Mouse (Mus musculus) hindbrain, postnatal 0 days (tissue): ENCODE data around the gene Il4i1. TPM values are rescaled to one million over a fixed set of nuclear protein-coding genes. Genes with fewer than 3 reads are reported as not detected.
"Not testable (repeated sequence)": the region's sequence is repeated elsewhere in the genome, so short reads cannot be mapped to it uniquely, and the experiment has no call there.

Experiments used
- ATAC-seq: fragments of 200-750 bp; cut with Nextera tagmentation; 2 replicates; pipeline ENCODE4 v1.8.0; 2017; ENCODE audit warnings: mild to moderate bottlenecking, moderate TSS enrichment, moderate library complexity
- DNase-seq: peaks from one replicate; pipeline ENCODE4 v3.0.0-alpha.2; 2015; ENCODE audit warnings: low spot score
- H3K27ac ChIP-seq: fragments of 300-500 bp; sonication (generic); 2 replicates; pipeline ENCODE4 v1.5.1; 2014; ENCODE audit warnings: mild to moderate bottlenecking
- H3K27me3 ChIP-seq: fragments of 300-500 bp; sonication (generic); 2 replicates; pipeline ENCODE4 v1.6.1; 2014; ENCODE audit warnings: low read length, mixed read lengths; ENCODE audit not compliant: insufficient read depth
- H3K36me3 ChIP-seq: fragments of 300-500 bp; sonication (generic); 2 replicates; pipeline ENCODE4 v1.6.1; 2014; ENCODE audit warnings: low read length, mixed read lengths; ENCODE audit not compliant: insufficient read depth
- H3K4me1 ChIP-seq: fragments of 300-500 bp; sonication (generic); 2 replicates; pipeline ENCODE4 v1.6.1; 2014; ENCODE audit warnings: antibody characterized with exemption, low read length, mixed read lengths; ENCODE audit not compliant: insufficient read depth
- H3K4me2 ChIP-seq: fragments of 300-500 bp; sonication (generic); 2 replicates; pipeline ENCODE4 v1.6.1; 2014; ENCODE audit warnings: low read depth, mild to moderate bottlenecking, low read length, moderate library complexity, mixed read lengths
- H3K4me3 ChIP-seq: fragments of 300-500 bp; sonication (generic); 2 replicates; pipeline ENCODE4 v1.5.1; 2014; ENCODE audit warnings: low read length
- H3K9ac ChIP-seq: fragments of 300-500 bp; sonication (generic); replicated peaks from 2 replicates; pipeline ENCODE4 v1.6.1; 2014; ENCODE audit warnings: mild to moderate bottlenecking, low read length, moderate library complexity, mixed read lengths
- H3K9me3 ChIP-seq: fragments of 300-500 bp; sonication (generic); 2 replicates; pipeline ENCODE4 v1.6.1; 2016; ENCODE audit warnings: low read length, mixed read lengths
- CTCF ChIP-seq: IDR thresholded peaks from 2 replicates; pipeline ENCODE4 v1.5.1; 2016; ENCODE audit warnings: antibody characterized with exemption, control low read depth, low read depth
- WGBS: fragments of 180-500 bp; shearing (Covaris S2); extraction: QIAGEN DNeasy Blood & Tissue Kit; methylation state at CpG from one replicate; pipeline ENCODE4 v1.1.7; 2014; 5-methylcytosine and 5-hydroxymethylcytosine counted together
- microRNA counts: library from miRNA; unstranded; fragments of <30 nt; microRNA quantifications from one replicate; lab custom pipeline; 2015
- microRNA-seq, 2 experiments: library from miRNA; unstranded; fragments of <30 nt; microRNA quantifications; one replicate each; pipeline ENCODE4; 2016
- polyA plus RNA-seq: library from polyadenylated mRNA; unstranded; fragments of >200 nt; fragmentation: Nextera tagmentation; extraction: Ambion mirVana; gene quantifications from 2 replicates; pipeline ENCODE4 v1.2.1, GENCODE M21; 2015
- total RNA-seq: library from RNA; depleted of rRNA; stranded (reverse); fragments of >200 nt; gene quantifications from 2 replicates; pipeline ENCODE4 v1.2.3, GENCODE M21; 2014; rRNA removed

Gene Il4i1
- total and polyA plus RNA-seq, 2 experiments from 2014 or later, result 0.47 to 0.58 TPM

GRCm38 (mm10) chr7:44871774-44872173 is 55.6 kb downstream of the Il4i1 start:
- peak; percentile 22 for TF ChIP-seq CTCF
- H3K4me3 ChIP-seq, H3K9ac ChIP-seq, H3K27ac ChIP-seq, H3K9me3 ChIP-seq, ATAC-seq, DNase-seq, H3K36me3 ChIP-seq, H3K27me3 ChIP-seq, H3K4me2 ChIP-seq: not testable (repeated sequence)
- 90% methylated on average over 2 of the region's 2 CpGs for WGBS
- H3K4me1 ChIP-seq, result peaks cover 22% of the 10 kb centered on the region

- no peaks in the 10 kb centered on the region for H3K27me3 ChIP-seq
- no peak overlapping the region for H3K4me3 ChIP-seq
- DNase-seq, result no peak
- no peaks in the 10 kb centered on the region for H3K4me1 ChIP-seq
- no peak overlapping the region for H3K9ac ChIP-seq
- TF ChIP-seq CTCF, result no peak
- no peak overlapping the region for H3K4me2 ChIP-seq
- peaks cover 63% of the 10 kb centered on the region for H3K36me3 ChIP-seq
- H3K9me3 ChIP-seq, result no peaks in the 10 kb centered on the region
- 84% methylated on average over 14 of the region's 14 CpGs for WGBS
- ATAC-seq, result no peak
- no peak overlapping the region for H3K27ac ChIP-seq
Observed at GRCm38 (mm10) chr7:44877833-44878232, 61.6 kb downstream of the Il4i1 start.

GRCm38 (mm10) chr7:44883036-44883435 is 66.8 kb downstream of the Il4i1 start:
- Histone ChIP-seq H3K9me3 (no peaks in the 10 kb centered on the region), H3K27me3 (no peaks in the 10 kb centered on the region), H3K4me1 (no peaks in the 10 kb centered on the region), H3K27ac (no peak overlapping the region), H3K9ac (no peak overlapping the region), H3K4me2 (no peak overlapping the region), H3K4me3 (no peak overlapping the region), H3K36me3 (peaks cover 65% of the 10 kb centered on the region)
- WGBS, result 97% methylated on average over 3 of the region's 3 CpGs
- ATAC-seq (no peak), DNase-seq (no peak)
- TF ChIP-seq CTCF, result no peak

GRCm38 (mm10) chr7:44884637-44885036 is 68.5 kb downstream of the Il4i1 start:
- H3K4me2 ChIP-seq, result no peak overlapping the region
- no peak for ATAC-seq
- TF ChIP-seq CTCF, result no peak
- no peaks in the 10 kb centered on the region for H3K9me3 ChIP-seq
- no peak overlapping the region for H3K9ac ChIP-seq
- H3K36me3 ChIP-seq, result peaks cover 52% of the 10 kb centered on the region
- DNase-seq, result no peak
- no peak overlapping the region for H3K4me3 ChIP-seq
- no peaks in the 10 kb centered on the region for H3K27me3 ChIP-seq
- H3K27ac ChIP-seq, result no peak overlapping the region
- H3K4me1 ChIP-seq, result no peaks in the 10 kb centered on the region
- WGBS, result 92% methylated on average over 5 of the region's 5 CpGs

GRCm38 (mm10) chr7:44886964-44887363 is 70.8 kb downstream of the Il4i1 start:
- WGBS, result 88% methylated on average over 7 of the region's 7 CpGs
- no peaks in the 10 kb centered on the region for H3K9me3 ChIP-seq

GRCm38 (mm10) chr7:44888256-44889105 is 72.3 kb downstream of the Il4i1 start:
- WGBS, result 50% methylated on average over 13 of the region's 13 CpGs
- TF ChIP-seq CTCF, result no peak
- Histone ChIP-seq H3K4me3 (no peak overlapping the region), H3K4me2 (no peak overlapping the region), H3K4me1 (peaks cover 18% of the 10 kb centered on the region), H3K36me3 (peaks cover 14% of the 10 kb centered on the region), H3K9ac (no peak overlapping the region), H3K27me3 (no peaks in the 10 kb centered on the region), H3K9me3 (no peaks in the 10 kb centered on the region), H3K27ac (peak overlapping the region; percentile 54; the same call in 1 of the 2 replicates)
- DNase-seq, result no peak
- ATAC-seq, result no peak

More at GRCm38 (mm10) chr7:44886964-44887363, 70.8 kb downstream of the Il4i1 start:
- Histone ChIP-seq H3K36me3 (peaks cover 29% of the 10 kb centered on the region), H3K27me3 (no peaks in the 10 kb centered on the region), H3K4me2 (no peak overlapping the region), H3K9ac (no peak overlapping the region), H3K27ac (no peak overlapping the region), H3K4me3 (no peak overlapping the region), H3K4me1 (peaks cover 13% of the 10 kb centered on the region)
- DNase-seq (no peak), ATAC-seq (no peak)
- TF ChIP-seq CTCF, result no peak

GRCm38 (mm10) chr7:44890180-44890579 is 74.0 kb downstream of the Il4i1 start:
- no peaks in the 10 kb centered on the region for H3K27me3 ChIP-seq
- H3K27ac ChIP-seq, result 0 out of 2 replicates have a peak overlapping the region, but pooled peaks have one; percentile 3
- WGBS, result 87% methylated on average over 6 of the region's 7 CpGs
- no peak overlapping the region; the same call in 1 of the 2 replicates for H3K9ac ChIP-seq
- TF ChIP-seq CTCF, result no peak
- H3K9me3 ChIP-seq, result no peaks in the 10 kb centered on the region
- H3K4me3 ChIP-seq, result no peak overlapping the region
- H3K4me2 ChIP-seq, result peak overlapping the region; percentile 93
- no peak for DNase-seq
- ATAC-seq, result no peak
- 0 out of 2 replicates have a peak, but pooled peaks cover 3% of the 10 kb centered on the region for H3K36me3 ChIP-seq
- peaks cover 24% of the 10 kb centered on the region for H3K4me1 ChIP-seq

MicroRNAs within 50 kb of the gene (microRNA counts, 519-probe panel; counts per million panel counts)
- not detected for microRNA mmu-miR-707 (lab: Ali Mortazavi, UCI)

Small RNA genes within 50 kb of the gene (microRNA-seq; reads per million reads assigned to microRNA genes)
- 0 reads per million in 2 experiments for gene Mir707

Other genes with a start within 250 kb of the Il4i1 start
- gene Napsa, start 244.0 kb upstream of the Il4i1 start, total RNA-seq, result 0.90 TPM in 1 of 2 replicates, not detected in the other
- gene Napsa, start 244.0 kb upstream of the Il4i1 start, polyA plus RNA-seq, result 0.26 and 0.69 TPM in 2 replicates
- gene Kcnc3, start 225.7 kb upstream of the Il4i1 start, total RNA-seq, result 24.7 and 37.0 TPM in 2 replicates
- gene Kcnc3, start 225.7 kb upstream of the Il4i1 start, polyA plus RNA-seq, result 8.0 and 8.2 TPM in 2 replicates
- 9.7 and 10.9 TPM in 2 replicates for gene Myh14, start 145.5 kb upstream of the Il4i1 start, total RNA-seq
- gene Myh14, start 145.5 kb upstream of the Il4i1 start, polyA plus RNA-seq, result 9.3 and 10.6 TPM in 2 replicates
- gene Izumo2, start 107.6 kb upstream of the Il4i1 start, total RNA-seq, result not detected in 2 replicates
- not detected in 2 replicates for gene Izumo2, start 107.6 kb upstream of the Il4i1 start, polyA plus RNA-seq
- 22.3 and 25.3 TPM in 2 replicates for gene Vrk3, start 68.0 kb upstream of the Il4i1 start, total RNA-seq
- 28.2 and 33.0 TPM in 2 replicates for gene Vrk3, start 68.0 kb upstream of the Il4i1 start, polyA plus RNA-seq
- gene Zfp473, start 65.3 kb upstream of the Il4i1 start, total RNA-seq, result 0.84 and 1.8 TPM in 2 replicates
- gene Zfp473, start 65.3 kb upstream of the Il4i1 start, polyA plus RNA-seq, result 0.68 and 0.73 TPM in 2 replicates
- gene Nup62, start 299 bp upstream of the Il4i1 start, total RNA-seq, result 67.0 and 69.0 TPM in 2 replicates
- gene Nup62, start 299 bp upstream of the Il4i1 start, polyA plus RNA-seq, result 42.9 and 46.4 TPM in 2 replicates
- 10.1 and 15.8 TPM in 2 replicates for gene Atf5, start 271 bp downstream of the Il4i1 start, total RNA-seq
- gene Atf5, start 271 bp downstream of the Il4i1 start, polyA plus RNA-seq, result 4.1 and 4.4 TPM in 2 replicates
- 136 and 156 TPM in 2 replicates for gene Akt1s1, start 32.6 kb downstream of the Il4i1 start, total RNA-seq
- 94.3 and 95.4 TPM in 2 replicates for gene Akt1s1, start 32.6 kb downstream of the Il4i1 start, polyA plus RNA-seq
- 53.7 and 98.5 TPM in 2 replicates for gene Tbc1d17, start 32.7 kb downstream of the Il4i1 start, total RNA-seq
- 103 and 106 TPM in 2 replicates for gene Tbc1d17, start 32.7 kb downstream of the Il4i1 start, polyA plus RNA-seq
- 22.9 and 47.1 TPM in 2 replicates for gene Pnkp, start 40.8 kb downstream of the Il4i1 start, total RNA-seq
- 35.7 and 37.5 TPM in 2 replicates for gene Pnkp, start 40.8 kb downstream of the Il4i1 start, polyA plus RNA-seq
- gene Ptov1, start 53.4 kb downstream of the Il4i1 start, total RNA-seq, result 524 and 597 TPM in 2 replicates
- 416 and 438 TPM in 2 replicates for gene Ptov1, start 53.4 kb downstream of the Il4i1 start, polyA plus RNA-seq
- 193 and 194 TPM in 2 replicates for gene Med25, start 76.3 kb downstream of the Il4i1 start, total RNA-seq
- 121 and 123 TPM in 2 replicates for gene Med25, start 76.3 kb downstream of the Il4i1 start, polyA plus RNA-seq
- 27.8 and 29.8 TPM in 2 replicates for gene Fuz, start 79.7 kb downstream of the Il4i1 start, total RNA-seq
- gene Fuz, start 79.7 kb downstream of the Il4i1 start, polyA plus RNA-seq, result 14.5 and 14.9 TPM in 2 replicates
- gene Ap2a1, start 113.1 kb downstream of the Il4i1 start, total RNA-seq, result 251 and 255 TPM in 2 replicates
- gene Ap2a1, start 113.1 kb downstream of the Il4i1 start, polyA plus RNA-seq, result 113 and 115 TPM in 2 replicates
- not detected in 2 replicates for gene Tsks, start 126.8 kb downstream of the Il4i1 start, total RNA-seq
- 0.25 and 0.40 TPM in 2 replicates for gene Tsks, start 126.8 kb downstream of the Il4i1 start, polyA plus RNA-seq
- gene Cpt1c, start 158.5 kb downstream of the Il4i1 start, total RNA-seq, result 99.4 and 105 TPM in 2 replicates
- gene Cpt1c, start 158.5 kb downstream of the Il4i1 start, polyA plus RNA-seq, result 48.7 and 50.7 TPM in 2 replicates
- 215 and 251 TPM in 2 replicates for gene Prmt1, start 170.2 kb downstream of the Il4i1 start, total RNA-seq
- 470 and 531 TPM in 2 replicates for gene Prmt1, start 170.2 kb downstream of the Il4i1 start, polyA plus RNA-seq
- gene Irf3, start 181.3 kb downstream of the Il4i1 start, total RNA-seq, result 42.2 and 48.6 TPM in 2 replicates
- gene Irf3, start 181.3 kb downstream of the Il4i1 start, polyA plus RNA-seq, result 31.5 and 33.7 TPM in 2 replicates
- 7.2 and 15.0 TPM in 2 replicates for gene Bcl2l12, start 182.3 kb downstream of the Il4i1 start, total RNA-seq
- gene Bcl2l12, start 182.3 kb downstream of the Il4i1 start, polyA plus RNA-seq, result 13.0 and 13.6 TPM in 2 replicates
- gene Scaf1, start 200.0 kb downstream of the Il4i1 start, total RNA-seq, result 76.7 and 77.7 TPM in 2 replicates
- 40.7 and 45.6 TPM in 2 replicates for gene Scaf1, start 200.0 kb downstream of the Il4i1 start, polyA plus RNA-seq
- 8.4 and 18.6 TPM in 2 replicates for gene Rras, start 201.6 kb downstream of the Il4i1 start, total RNA-seq
- 15.8 and 16.9 TPM in 2 replicates for gene Rras, start 201.6 kb downstream of the Il4i1 start, polyA plus RNA-seq
- 14.0 and 18.1 TPM in 2 replicates for gene Prr12, start 236.5 kb downstream of the Il4i1 start, total RNA-seq
- 7.5 and 9.2 TPM in 2 replicates for gene Prr12, start 236.5 kb downstream of the Il4i1 start, polyA plus RNA-seq
- gene Nosip, start 246.0 kb downstream of the Il4i1 start, total RNA-seq, result 72.9 and 83.1 TPM in 2 replicates
- gene Nosip, start 246.0 kb downstream of the Il4i1 start, polyA plus RNA-seq, result 64.5 and 67.4 TPM in 2 replicates
- gene Prrg2, start 246.3 kb downstream of the Il4i1 start, total RNA-seq, result 10.5 and 12.4 TPM in 2 replicates
- gene Prrg2, start 246.3 kb downstream of the Il4i1 start, polyA plus RNA-seq, result 15.3 and 17.2 TPM in 2 replicates